Mouse (Mus musculus): ENCODE results near the gene Polr2b. TPM values are rescaled to one million over a fixed set of nuclear protein-coding genes. Genes with fewer than 3 reads are reported as not detected.

Polr2b gene
- polyA plus RNA-seq, 2 experiments, result 25.7 to 33.6 TPM

DNA sequence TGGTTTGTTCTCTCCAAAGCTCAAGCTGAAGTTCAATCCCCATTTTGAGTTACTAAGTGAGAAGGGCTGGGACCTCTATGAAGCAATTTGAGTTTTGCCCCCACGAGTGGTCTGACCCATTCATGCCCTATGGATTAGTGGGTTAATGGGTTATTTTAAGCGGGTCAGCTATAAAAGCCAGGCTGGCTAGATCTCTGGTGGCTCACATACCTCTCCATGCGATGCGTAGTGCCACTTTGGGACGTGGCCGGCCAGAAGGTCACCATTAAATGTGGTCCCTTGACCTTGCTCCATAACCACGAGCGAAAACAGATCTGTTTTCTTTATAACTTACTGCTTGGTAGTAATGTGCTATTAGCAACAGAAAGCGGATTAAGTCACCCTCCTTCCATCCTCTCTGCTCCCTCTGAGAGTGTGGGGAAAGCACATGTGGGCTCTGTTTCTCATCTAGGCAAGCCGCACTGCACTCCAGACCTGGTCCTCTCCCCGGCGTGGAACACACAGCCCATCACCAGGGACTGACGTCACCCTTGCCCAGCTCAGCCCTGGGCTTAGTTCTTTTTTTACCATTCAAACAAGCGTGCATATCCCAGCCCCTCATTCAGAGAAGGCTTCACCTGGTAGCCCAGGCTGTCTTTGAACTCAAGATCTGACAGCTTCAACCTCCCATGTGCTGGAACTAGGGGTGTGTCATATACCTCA, 69.6 kb downstream of the Polr2b start:
- Histone ChIP-seq H3K4me1 (replicated peaks; ENCODE audit: control insufficient read depth in 2 of 2, insufficient read depth in 2 of 2, low read length in 1 of 2) (0 out of 4 replicates have a peak, but pooled peaks cover 0 to 5% of the 10 kb centered on the region in 2 experiments), H3K9me3 (ENCODE audit: control insufficient read depth, low read length) (no peaks in the 10 kb centered on the region), H3K4me2 (ENCODE audit: low read depth) (no peak overlapping the region), H3K36me3 (replicated peaks; ENCODE audit: control insufficient read depth, insufficient read depth, low read depth) (no peaks in the 10 kb centered on the region), H3K27ac (no peak overlapping the region), H3K4me3 (ENCODE audit: insufficient read depth in 1 of 2, low read depth in 2 of 2, low read length in 2 of 2) (no peak overlapping the region), H3K27me3 (ENCODE audit: control insufficient read depth, insufficient read depth, low read length) (no peaks in the 10 kb centered on the region), H3K9ac (replicated peaks) (no peak overlapping the region)
- TF ChIP-seq EP300 (IDR thresholded peaks at IDR 0.05; ENCODE audit: low read depth) (no peak), CTCF (IDR thresholded peaks at IDR 0.05; ENCODE audit: low read depth) (no peak)
- ATAC-seq (ENCODE audit: insufficient read depth), result no peak
- 69% methylated on average over 14 of the region's 14 CpGs for WGBS (ENCODE audit: insufficient replicate concordance)
- no peak for DNase-seq (ENCODE audit: low read depth in 3 of 3, low spot score in 3 of 3)

DNA sequence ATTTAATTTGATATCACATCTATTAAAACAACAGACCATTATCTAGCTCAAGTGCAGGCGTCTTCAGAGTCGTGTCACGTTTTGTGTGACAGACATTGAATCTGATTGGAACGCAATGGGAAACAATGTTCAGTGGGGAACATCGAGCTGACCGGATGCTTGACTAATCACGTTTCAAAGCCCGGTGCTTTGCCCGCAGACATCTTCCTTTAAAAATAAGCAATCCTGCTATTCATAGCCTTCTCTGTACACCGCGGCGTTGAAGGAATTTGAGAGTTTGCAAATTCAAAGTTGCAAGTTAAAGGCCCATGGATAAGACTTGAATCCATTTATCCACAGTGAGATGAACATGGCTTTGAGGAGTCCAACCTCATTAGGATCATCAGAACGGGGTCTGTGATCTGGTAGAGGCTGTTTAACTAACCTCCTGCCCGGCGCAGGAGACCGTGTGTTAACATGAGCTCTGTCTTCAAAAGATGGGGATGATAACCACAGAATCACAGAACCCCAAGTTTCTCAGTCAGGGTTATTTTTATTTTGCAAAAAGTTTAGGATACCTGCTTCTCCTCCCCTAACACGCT, 70.5 kb downstream of the Polr2b start:
- Histone ChIP-seq H3K4me1 (replicated peaks; ENCODE audit: control insufficient read depth in 2 of 2, insufficient read depth in 2 of 2, low read length in 1 of 2) (peaks cover 0 to 7% of the 10 kb centered on the region in 2 experiments; a peak in 1 of 4 replicates), H3K27ac (no peak overlapping the region), H3K4me2 (ENCODE audit: low read depth) (no peak overlapping the region), H3K9ac (replicated peaks) (no peak overlapping the region), H3K36me3 (replicated peaks; ENCODE audit: control insufficient read depth, insufficient read depth, low read depth) (no peaks in the 10 kb centered on the region), H3K4me3 (ENCODE audit: insufficient read depth in 1 of 2, low read depth in 2 of 2, low read length in 2 of 2) (no peak overlapping the region), H3K27me3 (ENCODE audit: control insufficient read depth, insufficient read depth, low read length) (no peaks in the 10 kb centered on the region), H3K9me3 (ENCODE audit: control insufficient read depth, low read length) (no peaks in the 10 kb centered on the region)
- DNase-seq (ENCODE audit: low read depth in 3 of 3, low spot score in 3 of 3), result no peak
- no peak for TF ChIP-seq EP300 (IDR thresholded peaks at IDR 0.05; ENCODE audit: low read depth)
- TF ChIP-seq CTCF (IDR thresholded peaks at IDR 0.05; ENCODE audit: low read depth), result no peak
- 67% methylated on average over 17 of the region's 17 CpGs for WGBS (ENCODE audit: insufficient replicate concordance)
- ATAC-seq (ENCODE audit: insufficient read depth), result no peak

DNA sequence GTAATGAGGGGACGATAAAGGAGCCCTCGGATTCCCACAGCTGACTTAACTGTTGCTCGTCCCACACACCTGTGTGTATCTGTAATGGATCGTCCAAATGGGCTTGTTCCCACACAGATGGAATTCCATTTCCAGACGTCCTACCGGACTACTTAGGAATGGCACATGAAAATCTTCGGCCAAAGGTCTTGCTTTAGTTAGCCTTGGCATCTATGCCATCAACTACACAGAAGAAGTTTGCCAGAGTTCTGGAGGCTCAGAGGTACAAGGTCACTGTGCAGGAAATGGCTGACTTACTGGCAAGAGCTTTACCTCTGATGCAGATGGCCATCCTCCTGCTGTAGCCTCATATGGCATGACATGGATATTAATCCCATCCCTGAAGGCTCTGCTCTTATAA, 71.3 kb downstream of the Polr2b start:
- 65% methylated on average over 7 of the region's 7 CpGs for WGBS (ENCODE audit: insufficient replicate concordance)
- DNase-seq (ENCODE audit: low read depth in 3 of 3, low spot score in 3 of 3), result no peak

DNA sequence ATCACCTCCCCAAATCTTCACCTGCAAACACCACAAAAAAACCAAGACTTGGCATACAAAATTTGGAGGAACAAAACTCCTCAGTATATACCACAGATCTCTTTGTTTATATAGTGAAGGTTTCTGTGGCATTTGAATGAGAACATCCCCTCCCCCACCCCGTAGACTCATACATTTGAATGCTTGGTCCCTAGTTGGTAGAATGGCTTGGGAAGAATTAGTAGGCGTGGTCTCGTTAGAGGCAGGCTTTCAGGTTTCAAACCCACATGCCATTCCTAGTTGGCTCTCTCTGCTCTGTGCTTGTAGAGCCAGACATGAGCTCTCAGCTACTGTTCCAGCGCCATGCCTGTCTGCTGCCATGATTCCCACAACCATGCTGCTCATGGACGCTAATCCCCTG, 71.7 kb downstream of the Polr2b start:
- no peak overlapping the region for H3K27ac ChIP-seq
- H3K9ac ChIP-seq (replicated peaks), result no peak overlapping the region
- H3K4me3 ChIP-seq (ENCODE audit: insufficient read depth in 1 of 2, low read depth in 2 of 2, low read length in 2 of 2), result no peak overlapping the region
- H3K4me2 ChIP-seq (ENCODE audit: low read depth), result no peak overlapping the region
- WGBS (ENCODE audit: insufficient replicate concordance), result 73% methylated on average over 5 of the region's 5 CpGs
- TF ChIP-seq EP300 (IDR thresholded peaks at IDR 0.05; ENCODE audit: low read depth), result no peak
- no peak for TF ChIP-seq CTCF (IDR thresholded peaks at IDR 0.05; ENCODE audit: low read depth)
- no peaks in the 10 kb centered on the region for H3K27me3 ChIP-seq (ENCODE audit: control insufficient read depth, insufficient read depth, low read length)
- no peak for DNase-seq (ENCODE audit: low read depth in 3 of 3, low spot score in 3 of 3)
- no peaks in the 10 kb centered on the region for H3K36me3 ChIP-seq (replicated peaks; ENCODE audit: control insufficient read depth, insufficient read depth, low read depth)
- ATAC-seq (ENCODE audit: insufficient read depth), result no peak
- no peaks in the 10 kb centered on the region for H3K9me3 ChIP-seq (ENCODE audit: control insufficient read depth, low read length)
- peaks cover 0 to 14% of the 10 kb centered on the region in 2 experiments; a peak in 2 of 4 replicates for H3K4me1 ChIP-seq (replicated peaks; ENCODE audit: control insufficient read depth in 2 of 2, insufficient read depth in 2 of 2, low read length in 1 of 2)

More for the DNA sequence above, 71.3 kb downstream of the Polr2b start:
- Histone ChIP-seq H3K4me3 (ENCODE audit: insufficient read depth in 1 of 2, low read depth in 2 of 2, low read length in 2 of 2) (no peak overlapping the region), H3K4me2 (ENCODE audit: low read depth) (no peak overlapping the region), H3K4me1 (replicated peaks; ENCODE audit: control insufficient read depth in 2 of 2, insufficient read depth in 2 of 2, low read length in 1 of 2) (peaks cover 0 to 12% of the 10 kb centered on the region in 2 experiments; a peak in 2 of 4 replicates), H3K27me3 (ENCODE audit: control insufficient read depth, insufficient read depth, low read length) (no peaks in the 10 kb centered on the region), H3K27ac (no peak overlapping the region), H3K9ac (replicated peaks) (no peak overlapping the region), H3K36me3 (replicated peaks; ENCODE audit: control insufficient read depth, insufficient read depth, low read depth) (no peaks in the 10 kb centered on the region), H3K9me3 (ENCODE audit: control insufficient read depth, low read length) (no peaks in the 10 kb centered on the region)
- no peak for ATAC-seq (ENCODE audit: insufficient read depth)
- TF ChIP-seq EP300 (IDR thresholded peaks at IDR 0.05; ENCODE audit: low read depth), result no peak
- TF ChIP-seq CTCF (IDR thresholded peaks at IDR 0.05; ENCODE audit: low read depth), result no peak

DNA sequence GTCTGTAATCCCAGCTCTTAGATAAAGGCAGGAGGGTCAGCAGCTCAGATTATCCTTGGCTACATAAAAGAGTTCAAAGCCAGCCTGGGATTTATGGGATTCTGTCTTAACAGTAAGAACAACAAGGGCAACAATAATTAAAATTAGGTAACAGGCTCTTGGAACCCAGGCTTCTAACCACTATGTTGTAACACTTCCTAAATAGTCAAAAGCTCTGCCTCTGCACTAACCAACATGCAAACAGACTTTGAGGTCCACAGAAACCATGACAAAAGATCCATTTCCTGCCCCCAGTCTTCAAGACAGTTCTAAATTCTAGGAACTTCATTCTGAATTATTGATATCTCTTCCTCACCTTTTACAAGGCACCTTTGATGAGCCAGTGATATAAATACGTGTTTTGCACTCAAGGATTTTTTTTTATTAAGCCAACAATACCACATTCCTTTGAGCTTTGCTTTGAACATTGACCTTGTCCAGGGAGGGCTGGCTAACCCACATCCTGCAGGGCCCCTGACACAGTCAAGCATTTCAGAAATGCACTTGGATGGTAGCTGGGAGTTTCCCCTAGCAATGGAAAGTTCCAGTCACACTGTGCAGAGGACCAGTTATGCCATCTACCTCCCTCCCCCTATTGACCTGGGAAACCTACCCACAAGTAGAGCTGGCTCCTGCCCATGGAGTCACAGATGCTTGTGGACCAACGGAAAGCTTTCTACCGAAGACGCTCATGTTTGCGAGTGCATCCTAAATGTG, 74.0 kb downstream of the Polr2b start:
- Histone ChIP-seq H3K36me3 (replicated peaks; ENCODE audit: control insufficient read depth, insufficient read depth, low read depth) (no peaks in the 10 kb centered on the region), H3K27me3 (ENCODE audit: control insufficient read depth, insufficient read depth, low read length) (no peaks in the 10 kb centered on the region), H3K4me3 (ENCODE audit: insufficient read depth in 1 of 2, low read depth in 2 of 2, low read length in 2 of 2) (no peak overlapping the region), H3K9me3 (ENCODE audit: control insufficient read depth, low read length) (no peaks in the 10 kb centered on the region), H3K27ac (no peak overlapping the region), H3K4me2 (ENCODE audit: low read depth) (no peak overlapping the region), H3K4me1 (replicated peaks; ENCODE audit: control insufficient read depth in 2 of 2, insufficient read depth in 2 of 2, low read length in 1 of 2) (peaks cover 0 to 21% of the 10 kb centered on the region in 2 experiments; a peak in 2 of 4 replicates), H3K9ac (replicated peaks) (no peak overlapping the region)
- DNase-seq (ENCODE audit: low read depth in 3 of 3, low spot score in 3 of 3) (no peak), ATAC-seq (ENCODE audit: insufficient read depth) (no peak)
- TF ChIP-seq EP300 (IDR thresholded peaks at IDR 0.05; ENCODE audit: low read depth), result no peak
- TF ChIP-seq CTCF (IDR thresholded peaks at IDR 0.05; ENCODE audit: low read depth), result no peak
- 63% methylated on average over 5 of the region's 5 CpGs for WGBS (ENCODE audit: insufficient replicate concordance)
